Mouse (Mus musculus): ENCODE data around the gene Entpd3. TPM values are rescaled to one million over a fixed set of nuclear protein-coding genes. Genes with fewer than 3 reads are reported as not detected.

The Entpd3 gene
- polyA plus RNA-seq, 1 experiment from 2014 or later: 4.0 TPM

GRCm38 (mm10) chr9:120591490-120591889 is 51.9 kb downstream of the Entpd3 start:
- Histone ChIP-seq H3K27me3 (replicated peaks) (no peaks in the 10 kb centered on the region), H3K4me3 (no peak overlapping the region), H3K4me1 (peaks cover 8% of the 10 kb centered on the region; the same call in 1 of the 2 replicates), H3K4me2 (no peak overlapping the region), H3K36me3 (replicated peaks) (no peaks in the 10 kb centered on the region), H3K27ac (no peak overlapping the region), H3K9ac (no peak overlapping the region), H3K9me3 (no peaks in the 10 kb centered on the region)
- WGBS: 1% methylated on average over 9 of the region's 9 CpGs
- no peak for ATAC-seq (replicated peaks)

- Histone ChIP-seq H3K4me3 (no peak overlapping the region), H3K9ac (no peak overlapping the region), H3K4me2 (no peak overlapping the region), H3K27ac (no peak overlapping the region), H3K4me1 (peaks cover 8% of the 10 kb centered on the region; the same call in 1 of the 2 replicates), H3K27me3 (replicated peaks) (no peaks in the 10 kb centered on the region), H3K36me3 (replicated peaks) (no peaks in the 10 kb centered on the region), H3K9me3 (no peaks in the 10 kb centered on the region)
- WGBS: 47% methylated on average over 9 of the region's 9 CpGs
- no peak for ATAC-seq (replicated peaks)
Observed at GRCm38 (mm10) chr9:120593383-120594101, 53.9 kb downstream of the Entpd3 start.

- no peak overlapping the region for H3K4me2 ChIP-seq
- no peak overlapping the region for H3K27ac ChIP-seq
- no peaks in the 10 kb centered on the region for H3K9me3 ChIP-seq
- no peak for ATAC-seq (replicated peaks)
- H3K36me3 ChIP-seq (replicated peaks): no peaks in the 10 kb centered on the region
- no peak overlapping the region for H3K4me3 ChIP-seq
- H3K27me3 ChIP-seq (replicated peaks): no peaks in the 10 kb centered on the region
- H3K4me1 ChIP-seq: peaks cover 8% of the 10 kb centered on the region; the same call in 1 of the 2 replicates
- no peak overlapping the region for H3K9ac ChIP-seq
- 47% methylated on average over 6 of the region's 6 CpGs for WGBS
Observed at GRCm38 (mm10) chr9:120594839-120595238, 55.2 kb downstream of the Entpd3 start.

GRCm38 (mm10) chr9:120595306-120595705 is 55.7 kb downstream of the Entpd3 start:
- no peak for ATAC-seq (replicated peaks)
- no peak overlapping the region for H3K4me3 ChIP-seq
- no peak overlapping the region for H3K27ac ChIP-seq
- no peak overlapping the region for H3K9ac ChIP-seq
- H3K4me2 ChIP-seq: no peak overlapping the region
- H3K4me1 ChIP-seq: peaks cover 8% of the 10 kb centered on the region; the same call in 1 of the 2 replicates
- no peaks in the 10 kb centered on the region for H3K36me3 ChIP-seq (replicated peaks)
- no peaks in the 10 kb centered on the region for H3K9me3 ChIP-seq
- WGBS: 71% methylated on average over 4 of the region's 4 CpGs
- no peaks in the 10 kb centered on the region for H3K27me3 ChIP-seq (replicated peaks)

- H3K9ac ChIP-seq: no peak overlapping the region
- 17% methylated on average over 17 of the region's 17 CpGs for WGBS
- no peaks in the 10 kb centered on the region for H3K9me3 ChIP-seq
Observed at GRCm38 (mm10) chr9:120601488-120602171, 62.0 kb downstream of the Entpd3 start.

GRCm38 (mm10) chr9:120602172-120602838 is 62.7 kb downstream of the Entpd3 start:
- peak; percentile 69 for ATAC-seq (replicated peaks)
- H3K9ac ChIP-seq: no peak overlapping the region

More at GRCm38 (mm10) chr9:120601488-120602171, 62.0 kb downstream of the Entpd3 start:
- Histone ChIP-seq H3K4me3 (no peak overlapping the region), H3K4me1 (peaks cover 28% of the 10 kb centered on the region), H3K4me2 (no peak overlapping the region), H3K27ac (no peak overlapping the region), H3K27me3 (replicated peaks) (no peaks in the 10 kb centered on the region), H3K36me3 (replicated peaks) (no peaks in the 10 kb centered on the region)
- peak; percentile 60 for ATAC-seq (replicated peaks)

DNA sequence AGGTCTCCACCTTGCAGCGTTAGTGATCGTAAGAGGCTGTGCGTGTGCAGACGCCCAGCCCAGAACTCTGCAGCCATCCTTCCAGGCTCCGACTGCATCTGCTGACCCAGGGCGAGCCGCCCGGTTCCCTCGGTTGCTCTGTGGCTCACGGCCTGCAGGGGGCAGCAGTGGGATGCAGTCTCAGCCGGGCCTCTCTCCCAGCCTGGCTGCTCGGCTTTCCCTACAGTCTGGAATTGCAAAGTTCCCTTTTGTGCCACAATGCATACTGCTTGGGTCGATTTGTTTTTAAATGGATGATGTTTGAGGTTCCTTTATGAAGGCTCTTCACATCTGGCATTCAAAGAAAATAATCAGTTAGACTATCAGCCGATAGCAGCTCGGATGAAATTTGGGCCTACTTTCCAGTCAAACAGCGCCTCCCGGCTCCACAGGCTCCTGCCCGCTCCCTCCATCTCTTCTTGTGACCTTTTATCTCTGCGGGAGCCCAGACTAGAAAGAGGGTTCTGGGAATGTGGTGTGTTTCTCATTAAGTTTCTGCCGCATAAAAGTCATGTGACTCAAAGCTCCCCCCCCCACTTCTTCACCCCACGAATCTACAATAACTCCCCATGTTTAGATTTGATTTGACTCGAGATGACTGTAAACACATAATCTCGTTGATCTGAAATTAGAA is 63.4 kb downstream of the Entpd3 start:
- peak; percentile 90 for ATAC-seq (replicated peaks)
- Histone ChIP-seq H3K4me2 (peak overlapping the region; percentile 38), H3K4me1 (peaks cover 28% of the 10 kb centered on the region), H3K4me3 (0 out of 2 replicates have a peak overlapping the region, but pooled peaks have one; percentile 5), H3K27me3 (replicated peaks) (no peaks in the 10 kb centered on the region), H3K9me3 (0 out of 2 replicates have a peak, but pooled peaks cover 4% of the 10 kb centered on the region), H3K9ac (no peak overlapping the region), H3K36me3 (replicated peaks) (no peaks in the 10 kb centered on the region), H3K27ac (peak overlapping the region; percentile 68)
- 2% methylated on average over 23 of the region's 23 CpGs for WGBS

More at GRCm38 (mm10) chr9:120602172-120602838, 62.7 kb downstream of the Entpd3 start:
- peak overlapping the region; percentile 38 for H3K4me2 ChIP-seq
- peaks cover 28% of the 10 kb centered on the region for H3K4me1 ChIP-seq
- 46% methylated on average over 17 of the region's 17 CpGs for WGBS
- H3K36me3 ChIP-seq (replicated peaks): no peaks in the 10 kb centered on the region
- H3K9me3 ChIP-seq: no peaks in the 10 kb centered on the region
- no peak overlapping the region for H3K4me3 ChIP-seq
- peak overlapping the region; percentile 68 for H3K27ac ChIP-seq
- H3K27me3 ChIP-seq (replicated peaks): no peaks in the 10 kb centered on the region

GRCm38 (mm10) chr9:120603512-120603908 is 63.9 kb downstream of the Entpd3 start:
- H3K4me3 ChIP-seq: no peak overlapping the region
- peak overlapping the region; percentile 68 for H3K27ac ChIP-seq
- no peak for ATAC-seq (replicated peaks)
- peak overlapping the region; percentile 38 for H3K4me2 ChIP-seq
- H3K9ac ChIP-seq: no peak overlapping the region
- H3K9me3 ChIP-seq: 0 out of 2 replicates have a peak, but pooled peaks cover 4% of the 10 kb centered on the region
- no peaks in the 10 kb centered on the region for H3K27me3 ChIP-seq (replicated peaks)
- 14% methylated on average over 10 of the region's 10 CpGs for WGBS
- peaks cover 28% of the 10 kb centered on the region for H3K4me1 ChIP-seq
- no peaks in the 10 kb centered on the region for H3K36me3 ChIP-seq (replicated peaks)

- no peak for ATAC-seq (replicated peaks)
- Histone ChIP-seq H3K4me3 (no peak overlapping the region), H3K9ac (no peak overlapping the region), H3K9me3 (0 out of 2 replicates have a peak, but pooled peaks cover 4% of the 10 kb centered on the region), H3K36me3 (replicated peaks) (no peaks in the 10 kb centered on the region), H3K4me1 (peaks cover 28% of the 10 kb centered on the region), H3K4me2 (0 out of 2 replicates have a peak overlapping the region, but pooled peaks have one; percentile 38), H3K27me3 (replicated peaks) (no peaks in the 10 kb centered on the region), H3K27ac (peak overlapping the region; percentile 68)
- WGBS: 37% methylated on average over 12 of the region's 12 CpGs
Observed at GRCm38 (mm10) chr9:120603956-120604355, 64.3 kb downstream of the Entpd3 start.

DNA sequence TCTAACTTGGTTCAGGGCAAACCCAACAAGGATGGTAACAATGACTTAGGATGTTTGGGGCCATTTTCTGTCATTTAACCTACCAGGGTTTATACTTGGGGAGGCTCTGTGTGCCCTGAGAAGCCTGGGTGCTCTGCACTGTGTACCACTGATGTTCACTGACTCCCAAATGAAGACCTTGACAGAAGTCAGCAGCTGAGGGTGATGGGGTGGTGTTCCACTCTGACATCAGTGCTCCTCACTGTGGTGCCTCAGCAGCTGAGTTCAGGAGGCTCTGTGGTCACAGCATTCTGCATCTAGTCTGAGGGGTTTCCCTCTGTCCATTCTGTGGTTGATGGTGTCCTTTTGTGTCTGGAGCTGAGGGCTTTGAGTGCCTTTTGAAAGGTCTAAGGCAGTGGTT is 71.4 kb downstream of the Entpd3 start:
- no peaks in the 10 kb centered on the region for H3K36me3 ChIP-seq (replicated peaks)
- H3K4me3 ChIP-seq: no peak overlapping the region
- H3K9ac ChIP-seq: no peak overlapping the region
- H3K27ac ChIP-seq: no peak overlapping the region
- 0 out of 2 replicates have a peak, but pooled peaks cover 3% of the 10 kb centered on the region for H3K4me1 ChIP-seq
- no peak for ATAC-seq (replicated peaks)
- H3K9me3 ChIP-seq: 0 out of 2 replicates have a peak, but pooled peaks cover 4% of the 10 kb centered on the region
- no peaks in the 10 kb centered on the region for H3K27me3 ChIP-seq (replicated peaks)
- H3K4me2 ChIP-seq: no peak overlapping the region

DNA sequence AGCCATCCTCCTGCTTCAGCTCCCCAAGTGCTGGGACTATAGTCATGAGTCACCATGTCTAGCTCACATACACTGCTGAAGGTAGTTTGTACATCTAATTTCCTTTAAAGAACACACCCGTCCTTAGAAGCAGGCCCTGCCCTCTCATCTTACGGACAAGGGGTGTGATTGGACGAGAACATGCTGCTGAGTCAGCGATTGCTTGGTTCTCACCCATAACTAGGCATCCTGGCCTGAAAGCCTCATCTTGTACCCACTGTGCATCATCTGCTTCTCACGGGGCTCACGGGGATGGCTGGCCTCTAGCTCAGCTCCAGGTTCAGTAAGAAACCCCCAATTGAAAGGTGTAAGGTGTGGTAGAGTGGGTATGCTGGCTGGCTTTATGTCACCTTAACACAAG is 74.4 kb downstream of the Entpd3 start:
- H3K27me3 ChIP-seq (replicated peaks): no peaks in the 10 kb centered on the region
- 95% methylated on average over 6 of the region's 6 CpGs for WGBS

More for the DNA sequence above, 74.4 kb downstream of the Entpd3 start:
- H3K27ac ChIP-seq: no peak overlapping the region
- peaks cover 5% of the 10 kb centered on the region for H3K4me1 ChIP-seq
- H3K4me2 ChIP-seq: no peak overlapping the region
- H3K9ac ChIP-seq: no peak overlapping the region
- no peak overlapping the region for H3K4me3 ChIP-seq
- H3K36me3 ChIP-seq (replicated peaks): no peaks in the 10 kb centered on the region
- ATAC-seq (replicated peaks): no peak
- no peaks in the 10 kb centered on the region for H3K9me3 ChIP-seq
